Mouse (Mus musculus) forebrain, embryonic 16.5 days (tissue): ENCODE data around the gene Kansl1l. TPM values are rescaled to one million over a fixed set of nuclear protein-coding genes. Genes with fewer than 3 reads are reported as not detected.

ENCODE experiments used
- ATAC-seq: fragments of 200-750 bp; cut with Nextera tagmentation; 2 replicates; pipeline ENCODE4 v1.8.0; 2017; ENCODE audit warnings: mild to moderate bottlenecking, moderate library complexity
- H3K27ac ChIP-seq: fragments of 300-500 bp; sonication (generic); 2 replicates; pipeline ENCODE4 v1.5.1; 2014; ENCODE audit warnings: low read length, control low read depth
- H3K27me3 ChIP-seq: fragments of 300-500 bp; sonication (generic); replicated peaks from 2 replicates; pipeline ENCODE4 v1.6.1; 2014; ENCODE audit warnings: low read length; ENCODE audit not compliant: control insufficient read depth, insufficient read depth
- H3K36me3 ChIP-seq: fragments of 300-500 bp; sonication (generic); 2 replicates; pipeline ENCODE4 v1.6.1; 2014; ENCODE audit not compliant: control insufficient read depth, insufficient read depth
- H3K4me1 ChIP-seq: fragments of 300-500 bp; sonication (generic); replicated peaks from 2 replicates; pipeline ENCODE4 v1.6.1; 2014; ENCODE audit warnings: low read length; ENCODE audit not compliant: control insufficient read depth, insufficient read depth
- H3K4me2 ChIP-seq: fragments of 300-500 bp; sonication (generic); 2 replicates; pipeline ENCODE4 v1.6.1; 2014; ENCODE audit warnings: mild to moderate bottlenecking, low read length, control low read depth
- H3K4me3 ChIP-seq: fragments of 300-500 bp; sonication (generic); replicated peaks from 2 replicates; pipeline ENCODE4 v1.5.1; 2014; ENCODE audit warnings: mild to moderate bottlenecking, low read length, control low read depth
- H3K9ac ChIP-seq: fragments of 300-500 bp; sonication (generic); replicated peaks from 2 replicates; pipeline ENCODE4 v1.6.1; 2014; ENCODE audit warnings: low read depth, low read length, control low read depth
- H3K9me3 ChIP-seq: fragments of 300-500 bp; sonication (generic); 2 replicates; pipeline ENCODE4 v1.6.1; 2016; ENCODE audit warnings: low read length; ENCODE audit not compliant: control insufficient read depth
- WGBS: fragments of 180-500 bp; shearing (Covaris S2); extraction: QIAGEN DNeasy Blood & Tissue Kit; methylation state at CpG from one replicate; pipeline ENCODE4 v1.1.7; 2014; 5-methylcytosine and 5-hydroxymethylcytosine counted together
- polyA plus RNA-seq: library from polyadenylated mRNA; unstranded; fragments of >200 nt; fragmentation: Nextera tagmentation; extraction: Ambion mirVana; gene quantifications from 2 replicates; pipeline ENCODE4 v1.2.1, GENCODE M21; 2015

Gene Kansl1l
- polyA plus RNA-seq, 1 experiment from 2014 or later = 15.0 TPM

- WGBS = 82% methylated on average over 6 of the region's 6 CpGs
- Histone ChIP-seq H3K36me3 (no peaks in the 10 kb centered on the region), H3K4me1 (no peaks in the 10 kb centered on the region), H3K9me3 (no peaks in the 10 kb centered on the region), H3K4me3 (no peak overlapping the region), H3K27ac (no peak overlapping the region), H3K4me2 (no peak overlapping the region), H3K9ac (no peak overlapping the region), H3K27me3 (no peaks in the 10 kb centered on the region)
- no peak for ATAC-seq
These were observed 24.1 kb upstream of the Kansl1l start for GRCm38 (mm10) chr1:66841510-66841909.

GRCm38 (mm10) chr1:66839755-66840438, 22.5 kb upstream of the Kansl1l start:
- Histone ChIP-seq H3K4me2 (no peak overlapping the region), H3K9me3 (no peaks in the 10 kb centered on the region), H3K4me3 (no peak overlapping the region), H3K4me1 (no peaks in the 10 kb centered on the region), H3K27ac (no peak overlapping the region), H3K9ac (no peak overlapping the region), H3K27me3 (no peaks in the 10 kb centered on the region), H3K36me3 (no peaks in the 10 kb centered on the region)
- ATAC-seq = no peak
- WGBS = 80% methylated on average over 7 of the region's 7 CpGs

GRCm38 (mm10) chr1:66839135-66839534, 21.8 kb upstream of the Kansl1l start:
- no peak overlapping the region for H3K27ac ChIP-seq
- H3K4me1 ChIP-seq = no peaks in the 10 kb centered on the region
- no peak overlapping the region for H3K9ac ChIP-seq
- ATAC-seq = 0 out of 2 replicates have a peak, but pooled peaks have one; percentile 8
- H3K27me3 ChIP-seq = no peaks in the 10 kb centered on the region
- H3K36me3 ChIP-seq = no peaks in the 10 kb centered on the region
- H3K9me3 ChIP-seq = no peaks in the 10 kb centered on the region
- H3K4me2 ChIP-seq = no peak overlapping the region
- 75% methylated on average over 1 of the region's 1 CpGs for WGBS
- H3K4me3 ChIP-seq = no peak overlapping the region

GRCm38 (mm10) chr1:66838184-66839042, 21.1 kb upstream of the Kansl1l start:
- Histone ChIP-seq H3K4me1 (no peaks in the 10 kb centered on the region), H3K27me3 (no peaks in the 10 kb centered on the region), H3K9ac (no peak overlapping the region), H3K4me2 (no peak overlapping the region), H3K36me3 (no peaks in the 10 kb centered on the region), H3K4me3 (no peak overlapping the region), H3K9me3 (no peaks in the 10 kb centered on the region), H3K27ac (no peak overlapping the region)
- 60% methylated on average over 16 of the region's 16 CpGs for WGBS
- ATAC-seq = peak; percentile 38; the same call in 1 of the 2 replicates

GRCm38 (mm10) chr1:66837207-66837606, 19.8 kb upstream of the Kansl1l start:
- H3K36me3 ChIP-seq = no peaks in the 10 kb centered on the region
- H3K27ac ChIP-seq = no peak overlapping the region
- ATAC-seq = no peak
- no peak overlapping the region for H3K4me2 ChIP-seq
- 83% methylated on average over 3 of the region's 3 CpGs for WGBS
- H3K27me3 ChIP-seq = no peaks in the 10 kb centered on the region
- no peaks in the 10 kb centered on the region for H3K4me1 ChIP-seq
- no peak overlapping the region for H3K9ac ChIP-seq
- no peak overlapping the region for H3K4me3 ChIP-seq
- no peaks in the 10 kb centered on the region for H3K9me3 ChIP-seq

GRCm38 (mm10) chr1:66832636-66833165, 15.3 kb upstream of the Kansl1l start:
- H3K27ac ChIP-seq = no peak overlapping the region
- H3K9me3 ChIP-seq = no peaks in the 10 kb centered on the region
- no peak for ATAC-seq
- H3K4me3 ChIP-seq = no peak overlapping the region
- no peaks in the 10 kb centered on the region for H3K4me1 ChIP-seq
- no peaks in the 10 kb centered on the region for H3K36me3 ChIP-seq
- H3K9ac ChIP-seq = no peak overlapping the region
- H3K4me2 ChIP-seq = no peak overlapping the region
- 83% methylated on average over 7 of the region's 7 CpGs for WGBS
- H3K27me3 ChIP-seq = no peaks in the 10 kb centered on the region

- no peaks in the 10 kb centered on the region for H3K9me3 ChIP-seq
- no peaks in the 10 kb centered on the region for H3K36me3 ChIP-seq
- no peaks in the 10 kb centered on the region for H3K4me1 ChIP-seq
- 50% methylated on average over 9 of the region's 9 CpGs for WGBS
- H3K27ac ChIP-seq = no peak overlapping the region
- H3K4me3 ChIP-seq = no peak overlapping the region
- H3K4me2 ChIP-seq = no peak overlapping the region
- H3K27me3 ChIP-seq = no peaks in the 10 kb centered on the region
- no peak for ATAC-seq
- no peak overlapping the region for H3K9ac ChIP-seq
These were observed 14.7 kb upstream of the Kansl1l start for GRCm38 (mm10) chr1:66831824-66832600.

- H3K27me3 ChIP-seq = no peaks in the 10 kb centered on the region
- no peak for ATAC-seq
- H3K9me3 ChIP-seq = no peaks in the 10 kb centered on the region
- H3K4me2 ChIP-seq = no peak overlapping the region
- no peak overlapping the region for H3K9ac ChIP-seq
- no peaks in the 10 kb centered on the region for H3K36me3 ChIP-seq
- WGBS = 78% methylated on average over 9 of the region's 9 CpGs
- H3K4me1 ChIP-seq = no peaks in the 10 kb centered on the region
- H3K4me3 ChIP-seq = no peak overlapping the region
- H3K27ac ChIP-seq = no peak overlapping the region
These were observed 12.2 kb upstream of the Kansl1l start for GRCm38 (mm10) chr1:66829400-66830080.
